Mouse (Mus musculus) neural tube, embryonic 12.5 days (tissue): ENCODE data around the gene Thada. TPM values are rescaled to one million over a fixed set of nuclear protein-coding genes. Genes with fewer than 3 reads are reported as not detected.
"Not testable (repeated sequence)": the region's sequence is repeated elsewhere in the genome, so short reads cannot be mapped to it uniquely, and the experiment has no call there.

Experiments used
- ATAC-seq: fragments of 200-750 bp; cut with Nextera tagmentation; 2 replicates; pipeline ENCODE4 v1.8.0; 2017; ENCODE audit warnings: low read depth, mild to moderate bottlenecking, moderate TSS enrichment, moderate library complexity; ENCODE audit not compliant: low FRiP score
- H3K27ac ChIP-seq: fragments of 300-500 bp; sonication (generic); 2 replicates; pipeline ENCODE4 v1.5.1; 2016
- H3K27me3 ChIP-seq: fragments of 300-500 bp; sonication (generic); replicated peaks from 2 replicates; pipeline ENCODE4 v1.6.1; 2016; ENCODE audit warnings: mild to moderate bottlenecking
- H3K36me3 ChIP-seq: fragments of 300-500 bp; sonication (generic); 2 replicates; pipeline ENCODE4 v1.6.1; 2016; ENCODE audit warnings: mild to moderate bottlenecking
- H3K4me1 ChIP-seq: fragments of 300-500 bp; sonication (generic); 2 replicates; pipeline ENCODE4 v1.6.1; 2016
- H3K4me2 ChIP-seq: fragments of 300-500 bp; sonication (generic); replicated peaks from 2 replicates; pipeline ENCODE4 v1.6.1; 2016; ENCODE audit warnings: mild to moderate bottlenecking
- H3K4me3 ChIP-seq: fragments of 300-500 bp; sonication (generic); 2 replicates; pipeline ENCODE4 v1.5.1; 2016
- H3K9ac ChIP-seq: fragments of 300-500 bp; sonication (generic); 2 replicates; pipeline ENCODE4 v1.6.1; 2016; ENCODE audit warnings: mild to moderate bottlenecking
- H3K9me3 ChIP-seq: fragments of 300-500 bp; sonication (generic); 2 replicates; pipeline ENCODE4 v1.6.1; 2016; ENCODE audit warnings: mild to moderate bottlenecking
- WGBS: fragments of 180-500 bp; shearing (Covaris S2); methylation state at CpG from one replicate; pipeline ENCODE4 v1.1.7; 2016; 5-methylcytosine and 5-hydroxymethylcytosine counted together
- polyA plus RNA-seq: library from polyadenylated mRNA; unstranded; fragments of >200 nt; fragmentation: Nextera tagmentation; extraction: Ambion mirVana; gene quantifications from 2 replicates; pipeline ENCODE4 v1.2.1, GENCODE M21; 2016

Gene Thada
- polyA plus RNA-seq, 1 experiment from 2014 or later: 9.2 TPM

DNA sequence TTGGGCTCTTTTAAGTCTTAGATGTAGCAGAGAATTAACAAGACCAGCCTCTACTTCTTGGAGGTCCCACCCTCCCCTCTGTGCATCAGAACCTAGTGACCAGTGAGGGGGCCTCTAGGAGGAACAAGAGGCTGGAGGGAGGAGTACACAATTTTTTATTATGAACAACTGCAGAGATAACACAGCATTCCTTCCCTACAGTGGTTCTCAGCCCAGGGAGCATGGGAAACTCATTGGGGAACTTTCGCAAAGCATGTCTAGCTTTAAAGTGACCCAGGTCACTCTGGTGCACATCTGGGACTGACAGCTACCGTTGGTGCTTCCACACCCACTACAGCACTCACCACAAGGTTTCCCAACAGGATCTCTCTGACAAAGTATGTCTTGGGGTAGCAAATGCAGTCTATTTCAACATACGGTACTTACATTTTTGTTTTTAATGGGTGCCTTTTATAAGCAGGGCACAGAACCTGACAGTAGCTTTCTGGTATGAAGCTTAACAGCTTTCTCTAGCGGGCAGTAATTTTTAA, 230.5 kb downstream of the Thada start:
- Histone ChIP-seq H3K27ac (no peak overlapping the region), H3K9ac (no peak overlapping the region), H3K4me2 (no peak overlapping the region), H3K27me3 (no peaks in the 10 kb centered on the region), H3K36me3 (no peaks in the 10 kb centered on the region), H3K9me3 (no peaks in the 10 kb centered on the region), H3K4me3 (no peak overlapping the region), H3K4me1 (no peaks in the 10 kb centered on the region)
- WGBS: 89% methylated on average over 4 of the region's 4 CpGs
- ATAC-seq: no peak

DNA sequence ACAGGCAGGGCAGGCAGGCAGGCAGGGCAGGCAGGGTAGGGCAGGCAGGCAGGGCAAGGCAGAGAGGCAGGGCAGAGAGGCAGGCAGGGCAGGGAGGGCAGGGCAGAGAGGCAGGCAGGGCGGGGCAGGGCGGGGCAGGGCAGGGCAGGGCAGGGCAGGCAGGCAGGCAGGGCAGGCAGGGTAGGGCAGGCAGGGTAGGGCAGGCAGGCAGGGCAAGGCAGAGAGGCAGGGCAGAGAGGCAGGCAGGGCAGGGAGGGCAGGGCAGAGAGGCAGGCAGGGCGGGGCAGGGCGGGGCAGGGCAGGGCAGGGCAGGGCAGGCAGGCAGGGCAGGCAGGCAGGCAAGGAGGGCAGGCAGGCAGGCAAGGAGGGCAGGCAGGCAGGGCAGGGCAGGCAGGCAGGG, 231.2 kb downstream of the Thada start:
- not testable (repeated sequence) for H3K4me2 ChIP-seq, H3K27me3 ChIP-seq, ATAC-seq, H3K9ac ChIP-seq, H3K27ac ChIP-seq, H3K4me1 ChIP-seq, H3K36me3 ChIP-seq, H3K4me3 ChIP-seq, H3K9me3 ChIP-seq
- WGBS: no CpG with 5 or more reads among the region's 4 CpGs

DNA sequence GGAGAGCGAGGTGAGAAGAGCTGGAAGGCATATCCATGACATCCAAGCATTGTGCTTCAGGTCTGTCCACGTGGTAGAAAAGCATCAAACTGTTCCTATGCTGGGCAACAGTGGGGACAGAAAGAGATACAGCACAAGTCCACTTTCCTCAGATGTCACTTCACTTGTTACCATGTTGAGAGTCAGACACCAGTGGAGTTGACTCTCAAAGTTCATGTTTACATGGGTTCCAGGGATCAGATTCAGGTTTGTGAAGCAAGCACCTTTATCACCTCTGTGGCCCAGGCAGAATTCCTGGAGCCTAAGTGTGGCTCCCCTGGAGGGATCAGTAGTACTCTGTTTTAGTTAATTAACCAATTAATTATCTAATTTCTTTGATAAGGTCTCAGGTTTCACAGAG, 232.2 kb downstream of the Thada start:
- H3K4me2 ChIP-seq: no peak overlapping the region
- H3K9me3 ChIP-seq: no peaks in the 10 kb centered on the region
- 92% methylated on average over 2 of the region's 2 CpGs for WGBS
- H3K27ac ChIP-seq: no peak overlapping the region
- H3K9ac ChIP-seq: no peak overlapping the region
- H3K4me3 ChIP-seq: no peak overlapping the region
- no peaks in the 10 kb centered on the region for H3K4me1 ChIP-seq
- H3K27me3 ChIP-seq: no peaks in the 10 kb centered on the region
- peaks cover 5% of the 10 kb centered on the region; the same call in 1 of the 2 replicates for H3K36me3 ChIP-seq
- ATAC-seq: no peak

DNA sequence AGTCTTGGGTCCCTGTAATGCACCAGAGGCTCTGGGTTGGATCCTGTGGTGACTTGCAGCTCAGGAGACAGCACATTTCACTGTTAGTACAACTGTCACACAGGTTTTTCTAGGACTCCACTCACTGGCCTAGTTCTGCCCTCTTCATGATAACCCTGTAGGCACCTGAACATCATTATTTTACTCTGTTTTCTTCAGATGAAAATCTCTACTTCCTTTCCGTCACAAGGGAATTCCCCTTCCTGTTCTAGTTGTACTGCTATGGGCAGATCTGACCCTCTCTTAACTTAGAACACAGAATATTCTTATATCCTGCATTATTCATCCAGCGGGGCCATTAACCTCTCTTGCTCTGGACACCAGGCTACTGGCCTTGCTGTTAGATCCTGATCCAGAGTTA, 234.6 kb downstream of the Thada start:
- no peaks in the 10 kb centered on the region for H3K9me3 ChIP-seq
- ATAC-seq: no peak
- H3K27me3 ChIP-seq: no peaks in the 10 kb centered on the region
- 94% methylated on average over 2 of the region's 2 CpGs for WGBS
- H3K9ac ChIP-seq: no peak overlapping the region
- no peak overlapping the region for H3K27ac ChIP-seq
- no peaks in the 10 kb centered on the region for H3K4me1 ChIP-seq
- H3K4me2 ChIP-seq: no peak overlapping the region
- H3K4me3 ChIP-seq: no peak overlapping the region
- H3K36me3 ChIP-seq: peaks cover 14% of the 10 kb centered on the region; the same call in 1 of the 2 replicates

DNA sequence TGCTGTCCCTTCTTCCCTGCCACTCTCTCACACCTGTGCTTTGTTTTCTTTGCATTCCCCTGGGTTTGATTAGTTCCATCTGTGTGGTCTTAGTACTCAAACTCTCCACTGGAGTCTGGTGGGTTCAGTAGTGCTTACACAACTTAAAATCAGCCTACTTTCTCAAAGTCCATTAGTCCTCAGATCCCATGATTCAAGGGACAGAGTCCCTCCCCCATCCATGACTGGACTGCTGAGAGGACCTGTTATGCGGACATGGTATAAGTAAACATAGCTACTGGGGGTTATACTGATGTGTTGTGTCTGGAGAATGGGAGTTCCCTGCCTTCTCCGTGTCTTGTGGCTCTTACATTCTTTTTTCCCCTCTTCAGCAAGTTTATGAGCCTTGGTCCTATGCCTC, 237.8 kb downstream of the Thada start:
- WGBS: 77% methylated on average over 2 of the region's 2 CpGs

DNA sequence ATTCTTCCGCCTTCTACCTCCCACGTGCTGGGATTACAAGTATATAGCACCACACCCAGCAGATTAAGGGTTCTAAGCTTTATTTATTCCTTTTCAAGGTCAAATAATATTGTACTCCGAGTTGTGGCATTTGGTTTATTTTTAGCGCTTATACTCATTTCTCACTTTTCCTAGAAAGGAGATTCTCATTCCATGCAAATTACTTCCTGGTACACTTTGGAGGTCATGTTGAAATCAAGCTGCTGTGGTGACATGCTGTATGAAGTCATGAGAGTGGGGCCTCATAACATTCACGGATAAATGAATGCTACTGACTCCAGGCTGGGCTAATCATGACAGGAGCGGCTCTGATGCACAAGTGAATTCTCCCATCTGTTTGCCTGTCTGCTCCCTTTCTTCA, 239.3 kb downstream of the Thada start:
- H3K27ac ChIP-seq: no peak overlapping the region
- no peaks in the 10 kb centered on the region for H3K9me3 ChIP-seq
- no peak for ATAC-seq
- no peak overlapping the region for H3K4me2 ChIP-seq
- no peak overlapping the region for H3K4me3 ChIP-seq
- H3K27me3 ChIP-seq: no peaks in the 10 kb centered on the region
- peaks cover 40% of the 10 kb centered on the region for H3K36me3 ChIP-seq
- H3K4me1 ChIP-seq: no peaks in the 10 kb centered on the region
- WGBS: 87% methylated on average over 6 of the region's 6 CpGs
- no peak overlapping the region for H3K9ac ChIP-seq

More for the DNA sequence above, 237.8 kb downstream of the Thada start:
- Histone ChIP-seq H3K4me3 (no peak overlapping the region), H3K9ac (no peak overlapping the region), H3K27me3 (no peaks in the 10 kb centered on the region), H3K9me3 (no peaks in the 10 kb centered on the region), H3K4me2 (no peak overlapping the region), H3K4me1 (no peaks in the 10 kb centered on the region), H3K27ac (no peak overlapping the region), H3K36me3 (peaks cover 31% of the 10 kb centered on the region)
- ATAC-seq: no peak

DNA sequence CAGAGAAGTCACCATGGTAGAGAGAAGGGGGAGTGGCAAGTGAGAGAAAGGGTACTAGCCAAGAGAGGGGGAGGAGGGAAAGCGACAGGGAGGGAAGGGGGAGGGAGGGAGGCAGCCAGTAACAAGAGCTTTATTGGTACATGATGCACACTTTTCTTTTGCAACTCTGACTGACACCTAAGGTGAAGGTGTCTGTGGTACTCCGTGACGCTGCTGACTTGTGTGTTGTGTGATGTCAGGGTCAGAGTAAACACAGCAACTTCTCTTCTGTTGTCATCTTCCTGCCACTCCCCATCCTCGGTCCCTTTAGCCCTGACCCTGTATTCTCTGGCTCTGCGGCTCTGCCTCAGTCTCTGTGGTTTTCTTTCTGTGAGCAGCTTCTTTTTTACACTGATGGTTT, 239.8 kb downstream of the Thada start:
- Histone ChIP-seq H3K9ac (no peak overlapping the region), H3K27ac (no peak overlapping the region), H3K9me3 (no peaks in the 10 kb centered on the region), H3K27me3 (no peaks in the 10 kb centered on the region), H3K36me3 (peaks cover 42% of the 10 kb centered on the region), H3K4me2 (no peak overlapping the region), H3K4me1 (no peaks in the 10 kb centered on the region), H3K4me3 (no peak overlapping the region)
- no peak for ATAC-seq
- 52% methylated on average over 5 of the region's 5 CpGs for WGBS

DNA sequence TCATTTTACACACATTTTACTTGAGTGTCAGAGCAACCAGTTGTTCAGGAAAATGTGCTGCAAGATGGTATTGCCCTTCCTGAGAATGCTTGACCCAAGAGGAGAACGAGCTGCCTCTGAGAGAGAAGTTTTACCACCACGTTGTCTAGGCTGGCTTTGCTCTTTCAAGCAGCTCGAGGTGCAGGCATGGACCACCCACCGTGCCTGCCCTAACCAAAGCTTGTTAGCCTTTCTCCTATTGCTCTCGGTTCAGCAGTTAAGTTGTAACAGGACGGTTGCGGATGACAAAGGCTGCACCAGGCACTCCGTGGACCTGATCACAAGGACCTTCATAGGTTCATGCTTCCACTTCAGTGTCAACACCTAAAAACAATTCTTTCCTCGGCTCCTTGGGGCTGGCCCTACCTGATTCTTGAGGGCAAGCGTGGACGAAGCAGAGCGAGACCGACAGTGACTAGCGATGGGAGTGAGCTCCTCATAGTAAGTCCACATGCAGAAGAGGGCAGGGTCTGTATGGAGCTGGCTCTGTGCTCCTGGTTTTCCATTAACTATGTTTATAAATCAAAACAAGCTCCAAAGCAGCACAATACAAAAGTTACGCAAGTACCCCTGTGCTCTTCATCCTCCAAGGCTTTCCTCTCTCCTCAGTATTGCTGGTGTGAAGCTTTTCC, 241.7 kb downstream of the Thada start:
- no peak overlapping the region for H3K4me3 ChIP-seq
- no peak overlapping the region for H3K9ac ChIP-seq
- no peak overlapping the region for H3K27ac ChIP-seq
- H3K4me2 ChIP-seq: no peak overlapping the region
- no peaks in the 10 kb centered on the region for H3K27me3 ChIP-seq
- H3K36me3 ChIP-seq: peaks cover 49% of the 10 kb centered on the region
- ATAC-seq: no peak
- 50% methylated on average over 15 of the region's 15 CpGs for WGBS
- no peaks in the 10 kb centered on the region for H3K4me1 ChIP-seq
- no peaks in the 10 kb centered on the region for H3K9me3 ChIP-seq

DNA sequence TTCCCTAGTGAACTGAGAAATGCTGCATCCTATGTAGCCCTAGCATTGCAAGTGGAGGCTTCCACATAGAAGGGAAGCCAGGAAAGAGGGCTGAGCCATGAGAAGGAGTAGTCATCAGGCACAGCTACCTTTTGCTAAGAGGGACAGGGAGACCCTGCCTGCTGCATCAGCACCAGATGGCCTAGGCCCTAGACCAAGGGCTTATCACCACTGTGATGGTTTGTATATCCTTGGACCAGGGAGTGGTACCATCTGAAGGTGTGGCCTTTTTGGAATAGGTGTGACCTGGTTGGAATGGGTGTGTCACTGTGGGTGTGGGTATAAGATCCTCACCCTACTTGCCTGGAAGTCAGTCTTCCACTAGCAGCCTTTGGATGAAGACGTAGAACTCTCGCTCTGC, 247.2 kb downstream of the Thada start:
- not testable (repeated sequence) for H3K27me3 ChIP-seq, H3K4me3 ChIP-seq, ATAC-seq, H3K9me3 ChIP-seq, H3K27ac ChIP-seq, H3K4me1 ChIP-seq, H3K4me2 ChIP-seq, H3K9ac ChIP-seq
- 100% methylated on average over 2 of the region's 2 CpGs for WGBS
- H3K36me3 ChIP-seq: peaks cover 32% of the 10 kb centered on the region

DNA sequence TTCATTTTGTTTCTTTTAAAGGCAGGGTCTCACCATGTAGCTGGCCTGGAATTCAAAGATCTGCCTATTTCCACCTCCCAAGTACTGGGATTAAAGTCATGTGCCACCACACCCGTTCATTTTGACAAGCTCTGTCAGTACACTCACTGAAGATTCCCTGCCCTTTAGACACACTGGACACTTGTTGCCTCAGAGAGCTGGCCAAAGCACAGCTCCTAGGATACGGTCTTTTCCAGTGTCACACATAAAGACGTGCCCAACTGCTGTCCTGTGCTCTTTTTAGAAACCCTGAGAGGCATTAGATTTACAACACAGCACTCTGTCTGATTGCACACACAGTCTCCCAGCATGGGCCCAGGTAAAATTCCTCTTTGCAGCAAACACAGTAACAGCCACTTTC, 248.3 kb downstream of the Thada start:
- ATAC-seq: no peak
- Histone ChIP-seq H3K4me1 (no peaks in the 10 kb centered on the region), H3K9ac (no peak overlapping the region), H3K27ac (no peak overlapping the region), H3K27me3 (no peaks in the 10 kb centered on the region), H3K36me3 (peaks cover 31% of the 10 kb centered on the region), H3K4me3 (no peak overlapping the region), H3K9me3 (no peaks in the 10 kb centered on the region), H3K4me2 (no peak overlapping the region)
- WGBS: 64% methylated on average over 3 of the region's 3 CpGs

DNA sequence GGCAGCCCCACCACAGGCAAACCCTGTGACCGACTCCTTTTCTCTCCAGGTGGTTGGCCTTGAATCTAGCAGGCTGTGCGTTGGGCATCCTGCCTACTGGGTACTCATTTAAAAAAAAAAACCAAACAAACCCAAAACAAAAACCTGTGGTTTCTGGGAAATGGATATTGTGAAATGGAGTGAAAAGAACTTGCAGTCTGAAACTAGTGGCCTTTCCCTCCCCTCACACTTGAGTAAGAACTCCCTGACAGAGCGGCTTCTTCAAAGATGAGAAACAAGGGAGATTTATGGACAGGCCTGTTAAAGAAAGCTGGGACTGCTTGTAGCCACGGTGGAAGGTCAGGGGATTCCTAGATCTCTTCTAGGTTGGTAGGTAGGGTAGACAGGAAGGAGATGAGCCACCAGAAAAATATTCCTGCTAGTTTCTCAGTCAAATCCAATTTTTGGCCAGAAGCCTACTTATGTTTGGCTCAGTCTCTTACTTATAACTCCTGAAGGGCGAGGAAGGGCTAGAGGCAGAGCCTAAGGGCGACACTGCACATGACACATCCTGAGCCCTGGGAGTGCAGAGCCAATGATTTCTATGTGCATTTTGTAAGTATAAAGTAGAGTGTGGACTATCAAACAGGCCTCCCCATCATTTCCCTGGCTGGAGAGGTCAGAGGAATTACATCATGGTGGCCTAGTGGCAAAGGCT, 250.6 kb downstream of the Thada start:
- Histone ChIP-seq H3K4me2 (no peak overlapping the region), H3K4me1 (no peaks in the 10 kb centered on the region), H3K9ac (no peak overlapping the region), H3K27ac (no peak overlapping the region), H3K4me3 (no peak overlapping the region), H3K36me3 (peaks cover 22% of the 10 kb centered on the region), H3K27me3 (no peaks in the 10 kb centered on the region), H3K9me3 (no peaks in the 10 kb centered on the region)
- ATAC-seq: no peak
- WGBS: 66% methylated on average over 6 of the region's 6 CpGs

DNA sequence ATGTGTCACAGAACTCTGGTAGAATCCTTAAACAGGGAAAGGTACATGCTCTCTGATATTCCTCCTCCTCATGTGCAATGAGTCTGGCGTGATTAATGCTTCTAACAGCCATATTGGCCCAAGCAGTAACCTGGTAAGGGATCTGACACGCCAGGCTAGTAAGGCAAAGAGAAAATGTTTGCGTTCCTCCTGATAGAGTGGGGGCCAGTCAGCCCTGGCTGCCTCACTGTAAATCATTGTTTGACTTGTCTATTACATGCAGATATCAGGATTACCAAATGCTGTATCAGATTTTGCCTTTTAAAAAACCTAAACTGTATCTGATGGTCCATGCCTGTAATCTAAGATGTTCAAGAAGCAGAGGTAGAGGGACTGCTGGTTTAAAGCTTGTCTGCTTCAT, 252.5 kb downstream of the Thada start:
- no peak overlapping the region for H3K27ac ChIP-seq
- H3K4me2 ChIP-seq: no peak overlapping the region
- WGBS: 83% methylated on average over 3 of the region's 3 CpGs
- no peak overlapping the region for H3K4me3 ChIP-seq
- no peak for ATAC-seq
- no peaks in the 10 kb centered on the region for H3K4me1 ChIP-seq
- no peak overlapping the region for H3K9ac ChIP-seq
- H3K36me3 ChIP-seq: peaks cover 8% of the 10 kb centered on the region; the same call in 1 of the 2 replicates
- no peaks in the 10 kb centered on the region for H3K27me3 ChIP-seq
- no peaks in the 10 kb centered on the region for H3K9me3 ChIP-seq

DNA sequence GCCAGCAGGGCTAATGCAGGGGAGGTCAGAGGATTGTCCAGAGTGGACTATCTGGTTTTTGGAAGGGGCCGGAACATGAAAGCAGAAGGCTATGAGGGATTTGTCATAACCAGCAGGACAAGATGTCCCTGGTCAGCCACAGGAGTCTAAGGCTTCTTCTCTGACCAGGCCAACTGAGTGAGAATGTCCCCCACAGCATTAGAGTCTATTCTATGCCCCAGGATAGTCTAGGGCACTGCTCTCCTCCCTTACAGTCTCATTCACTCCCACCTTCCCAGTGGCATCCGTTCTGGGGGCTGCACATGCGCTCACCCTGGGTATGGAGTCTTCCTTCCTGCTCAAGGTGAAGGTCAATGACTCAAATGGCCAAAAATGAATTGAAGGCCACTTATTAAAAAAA, 258.4 kb downstream of the Thada start:
- no peak overlapping the region for H3K9ac ChIP-seq
- peaks cover 6% of the 10 kb centered on the region for H3K4me1 ChIP-seq
- WGBS: 93% methylated on average over 3 of the region's 3 CpGs
- H3K4me2 ChIP-seq: no peak overlapping the region
- peaks cover 11% of the 10 kb centered on the region; the same call in 1 of the 2 replicates for H3K36me3 ChIP-seq
- H3K27ac ChIP-seq: no peak overlapping the region
- H3K9me3 ChIP-seq: no peaks in the 10 kb centered on the region
- no peaks in the 10 kb centered on the region for H3K27me3 ChIP-seq
- ATAC-seq: no peak
- H3K4me3 ChIP-seq: no peak overlapping the region
